Mouse (Mus musculus): ENCODE data around the gene Nrsn2. TPM values are rescaled to one million over a fixed set of nuclear protein-coding genes. Genes with fewer than 3 reads are reported as not detected.

Gene Nrsn2
- total and polyA plus RNA-seq, 2 experiments = not detected

- Histone ChIP-seq H3K36me3 (ENCODE audit: control insufficient read depth, insufficient read depth, low read length) (no peaks in the 10 kb centered on the region), H3K4me1 (ENCODE audit: control insufficient read depth, insufficient read depth, low read length) (peaks cover 11% of the 10 kb centered on the region; the same call in 1 of the 2 replicates), H3K27me3 (ENCODE audit: control insufficient read depth, insufficient read depth, low read length) (no peaks in the 10 kb centered on the region), H3K79me2 (ENCODE audit: control insufficient read depth, insufficient read depth, low read length) (no peaks in the 10 kb centered on the region), H3K9ac (ENCODE audit: low read depth, low read length) (no peak overlapping the region), H3K4me3 (ENCODE audit: insufficient read depth, low read depth, low read length) (no peak overlapping the region), H3K27ac (replicated peaks; ENCODE audit: insufficient read depth, low read depth, low read length) (no peak overlapping the region)
- 86% methylated on average over 5 of the region's 5 CpGs for WGBS
- TF ChIP-seq POLR2A (IDR thresholded peaks at IDR 0.05; ENCODE audit: extremely low read depth, insufficient read depth, low read length) (no peak), CTCF (IDR thresholded peaks at IDR 0.05; ENCODE audit: low read depth, low read length) (no peak)
- no peak for DNase-seq (ENCODE audit: extremely low read depth, low read depth, low spot score)
Measured at GRCm38 (mm10) chr2:152344909-152345308, 31.5 kb downstream of the Nrsn2 start.

- Histone ChIP-seq H3K36me3 (ENCODE audit: control insufficient read depth, insufficient read depth, low read length) (no peaks in the 10 kb centered on the region), H3K27ac (replicated peaks; ENCODE audit: insufficient read depth, low read depth, low read length) (peak overlapping the region; percentile 5; the same call in 1 of the 2 replicates), H3K4me3 (ENCODE audit: insufficient read depth, low read depth, low read length) (peak overlapping the region; percentile 67), H3K4me1 (ENCODE audit: control insufficient read depth, insufficient read depth, low read length) (peaks cover 9% of the 10 kb centered on the region; the same call in 1 of the 2 replicates), H3K79me2 (ENCODE audit: control insufficient read depth, insufficient read depth, low read length) (no peaks in the 10 kb centered on the region), H3K27me3 (ENCODE audit: control insufficient read depth, insufficient read depth, low read length) (no peaks in the 10 kb centered on the region), H3K9ac (ENCODE audit: low read depth, low read length) (peak overlapping the region; percentile 10)
- peak; percentile 18 for DNase-seq (ENCODE audit: extremely low read depth, low read depth, low spot score)
- TF ChIP-seq CTCF (IDR thresholded peaks at IDR 0.05; ENCODE audit: low read depth, low read length) (no peak), POLR2A (IDR thresholded peaks at IDR 0.05; ENCODE audit: extremely low read depth, insufficient read depth, low read length) (no peak)
- WGBS = 17% methylated on average over 10 of the region's 10 CpGs
Measured at GRCm38 (mm10) chr2:152344361-152344760, 32.1 kb downstream of the Nrsn2 start.

DNA sequence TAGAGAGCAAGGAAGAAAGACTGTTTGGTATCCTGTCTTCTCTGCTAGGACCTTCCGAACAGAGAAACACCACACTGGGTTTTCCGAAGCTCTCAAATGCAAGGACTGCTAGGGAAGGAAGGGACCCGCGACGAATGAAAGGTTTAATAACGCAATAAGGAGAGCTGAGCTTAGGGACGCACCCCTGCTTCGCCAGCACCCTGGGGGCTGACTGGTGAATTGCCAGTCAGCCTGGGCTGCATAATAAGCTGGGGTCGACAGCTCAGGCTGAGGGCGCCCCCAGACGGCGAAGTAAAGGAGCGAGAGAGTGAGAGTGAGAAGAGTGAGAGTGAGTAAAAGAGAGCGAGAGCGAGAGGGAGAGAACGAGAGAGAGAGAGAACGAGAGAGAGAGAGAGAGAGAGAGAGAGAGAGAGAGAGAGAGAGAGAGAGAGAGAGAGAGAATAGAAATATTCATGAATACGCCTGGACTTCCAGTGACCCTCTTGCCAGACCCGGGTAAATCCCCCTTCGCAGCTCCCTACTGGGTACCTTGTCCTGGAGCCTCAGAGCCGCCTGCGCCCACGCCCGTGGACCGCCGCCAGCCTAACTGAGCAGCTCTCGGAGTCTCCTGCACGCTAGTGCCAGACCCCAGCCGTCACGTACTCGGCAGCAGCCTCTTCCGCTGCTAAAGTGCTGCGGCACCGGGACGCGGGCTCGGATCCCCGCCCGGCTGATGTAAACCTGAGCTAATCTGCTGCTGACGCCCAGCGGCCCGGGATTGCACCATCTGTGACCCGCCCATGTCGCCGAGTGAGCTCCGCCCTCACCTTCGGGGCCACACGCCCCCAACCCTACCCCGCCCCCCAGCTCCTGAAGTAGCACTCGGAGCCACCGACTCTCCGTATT, 32.9 kb downstream of the Nrsn2 start, which contains the start of gene Trib3:
Trib3 (minus strand) TSS at position 704 of the 885 bp plus-strand sequence.
- DNase-seq (ENCODE audit: extremely low read depth, low read depth, low spot score) = peak; percentile 70

GRCm38 (mm10) chr2:152339631-152340179, 36.7 kb downstream of the Nrsn2 start:
- H3K36me3 ChIP-seq (ENCODE audit: control insufficient read depth, insufficient read depth, low read length) = no peaks in the 10 kb centered on the region
- H3K27me3 ChIP-seq (ENCODE audit: control insufficient read depth, insufficient read depth, low read length) = no peaks in the 10 kb centered on the region
- no peak overlapping the region for H3K4me3 ChIP-seq (ENCODE audit: insufficient read depth, low read depth, low read length)
- no peak for TF ChIP-seq CTCF (IDR thresholded peaks at IDR 0.05; ENCODE audit: low read depth, low read length)
- no peak for TF ChIP-seq POLR2A (IDR thresholded peaks at IDR 0.05; ENCODE audit: extremely low read depth, insufficient read depth, low read length)
- DNase-seq (ENCODE audit: extremely low read depth, low read depth, low spot score) = no peak
- H3K9ac ChIP-seq (ENCODE audit: low read depth, low read length) = no peak overlapping the region
- peaks cover 21% of the 10 kb centered on the region for H3K4me1 ChIP-seq (ENCODE audit: control insufficient read depth, insufficient read depth, low read length)
- WGBS = 94% methylated on average over 22 of the region's 22 CpGs
- no peak overlapping the region for H3K27ac ChIP-seq (replicated peaks; ENCODE audit: insufficient read depth, low read depth, low read length)
- no peaks in the 10 kb centered on the region for H3K79me2 ChIP-seq (ENCODE audit: control insufficient read depth, insufficient read depth, low read length)

More for the DNA sequence above, 32.9 kb downstream of the Nrsn2 start, which contains the start of gene Trib3:
- peak within 1 kb of the TSS; percentile 67 for H3K4me3 ChIP-seq (ENCODE audit: insufficient read depth, low read depth, low read length)
- no peaks in the 10 kb centered on the region for H3K36me3 ChIP-seq (ENCODE audit: control insufficient read depth, insufficient read depth, low read length)
- peak within 1 kb of the TSS; percentile 91 for H3K9ac ChIP-seq (ENCODE audit: low read depth, low read length)
- no peaks in the 10 kb centered on the region for H3K79me2 ChIP-seq (ENCODE audit: control insufficient read depth, insufficient read depth, low read length)
- TF ChIP-seq CTCF (IDR thresholded peaks at IDR 0.05; ENCODE audit: low read depth, low read length) (peak; percentile 83), POLR2A (IDR thresholded peaks at IDR 0.05; ENCODE audit: extremely low read depth, insufficient read depth, low read length) (peak; percentile 27; the same call in 1 of the 2 replicates)
- WGBS = 1% methylated on average over 51 of the region's 52 CpGs
- H3K4me1 ChIP-seq (ENCODE audit: control insufficient read depth, insufficient read depth, low read length) = peaks cover 10% of the 10 kb centered on the region; the same call in 1 of the 2 replicates
- no peaks in the 10 kb centered on the region for H3K27me3 ChIP-seq (ENCODE audit: control insufficient read depth, insufficient read depth, low read length)
- peak within 1 kb of the TSS; percentile 60 for H3K27ac ChIP-seq (replicated peaks; ENCODE audit: insufficient read depth, low read depth, low read length)

DNA sequence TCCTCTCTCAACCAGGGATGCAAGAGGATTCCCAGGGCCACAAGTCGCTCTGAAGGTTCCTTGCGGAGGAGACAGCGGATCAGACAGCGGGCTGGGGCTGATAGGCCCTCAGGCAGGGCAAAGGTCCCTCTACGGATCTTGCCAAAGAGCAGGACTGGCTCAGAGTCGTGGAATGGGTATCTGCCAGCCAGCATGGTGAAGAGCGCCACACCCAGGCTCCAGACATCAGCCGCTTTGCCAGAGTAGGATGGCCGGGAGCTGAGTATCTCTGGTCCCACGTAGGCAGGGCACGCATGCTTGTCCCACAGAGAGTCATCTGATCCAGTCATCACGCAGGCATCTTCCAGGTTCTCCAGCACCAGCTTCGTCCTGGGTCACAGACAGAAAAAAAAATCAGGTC, 38.1 kb downstream of the Nrsn2 start:
- no peak overlapping the region for H3K9ac ChIP-seq (ENCODE audit: low read depth, low read length)
- no peak overlapping the region for H3K27ac ChIP-seq (replicated peaks; ENCODE audit: insufficient read depth, low read depth, low read length)
- peaks cover 27% of the 10 kb centered on the region for H3K4me1 ChIP-seq (ENCODE audit: control insufficient read depth, insufficient read depth, low read length)
- H3K36me3 ChIP-seq (ENCODE audit: control insufficient read depth, insufficient read depth, low read length) = no peaks in the 10 kb centered on the region
- no peak overlapping the region for H3K4me3 ChIP-seq (ENCODE audit: insufficient read depth, low read depth, low read length)
- peak; percentile 84 for DNase-seq (ENCODE audit: extremely low read depth, low read depth, low spot score)
- no peak for TF ChIP-seq POLR2A (IDR thresholded peaks at IDR 0.05; ENCODE audit: extremely low read depth, insufficient read depth, low read length)
- TF ChIP-seq CTCF (IDR thresholded peaks at IDR 0.05; ENCODE audit: low read depth, low read length) = peak; percentile 60
- WGBS = 46% methylated on average over 13 of the region's 13 CpGs
- H3K79me2 ChIP-seq (ENCODE audit: control insufficient read depth, insufficient read depth, low read length) = no peaks in the 10 kb centered on the region
- H3K27me3 ChIP-seq (ENCODE audit: control insufficient read depth, insufficient read depth, low read length) = no peaks in the 10 kb centered on the region

Measured in liver, adult 2 months (tissue).